Mouse (Mus musculus) stomach, embryonic 15.5 days (tissue): ENCODE data around the gene Ccl11. TPM values are rescaled to one million over a fixed set of nuclear protein-coding genes. Genes with fewer than 3 reads are reported as not detected.

Source experiments
- ATAC-seq: fragments of 200-750 bp; cut with Nextera tagmentation; 2 replicates; pipeline ENCODE4 v1.8.0; 2017; ENCODE audit warnings: low read depth, moderate number of reproducible peaks, moderate TSS enrichment; ENCODE audit not compliant: insufficient read depth, low FRiP score
- H3K27ac ChIP-seq: fragments of 300-500 bp; sonication (generic); 2 replicates; pipeline ENCODE4 v1.5.1; 2015; ENCODE audit warnings: mild to moderate bottlenecking, inconsistent platforms
- H3K27me3 ChIP-seq: fragments of 300-500 bp; sonication (generic); replicated peaks from 2 replicates; pipeline ENCODE4 v1.6.1; 2015; ENCODE audit warnings: inconsistent platforms
- H3K36me3 ChIP-seq: fragments of 300-500 bp; sonication (generic); 2 replicates; pipeline ENCODE4 v1.6.1; 2015; ENCODE audit warnings: inconsistent platforms
- H3K4me1 ChIP-seq: fragments of 300-500 bp; sonication (generic); 2 replicates; pipeline ENCODE4 v1.6.1; 2015; ENCODE audit warnings: inconsistent platforms
- H3K4me2 ChIP-seq: fragments of 300-500 bp; sonication (generic); 2 replicates; pipeline ENCODE4 v1.6.1; 2015; ENCODE audit warnings: mild to moderate bottlenecking, inconsistent platforms
- H3K4me3 ChIP-seq: fragments of 300-500 bp; sonication (generic); replicated peaks from 2 replicates; pipeline ENCODE4 v1.5.1; 2015; ENCODE audit warnings: inconsistent platforms
- H3K9ac ChIP-seq: fragments of 300-500 bp; sonication (generic); 2 replicates; pipeline ENCODE4 v1.6.1; 2015; ENCODE audit warnings: inconsistent platforms
- H3K9me3 ChIP-seq: fragments of 300-500 bp; sonication (generic); 2 replicates; pipeline ENCODE4 v1.6.1; 2016; ENCODE audit warnings: inconsistent platforms
- WGBS: fragments of 180-500 bp; shearing (Covaris S2); methylation state at CpG from one replicate; pipeline ENCODE4 v1.1.7; 2015; 5-methylcytosine and 5-hydroxymethylcytosine counted together
- polyA plus RNA-seq: library from polyadenylated mRNA; unstranded; fragments of >200 nt; fragmentation: Nextera tagmentation; extraction: Ambion mirVana; gene quantifications from 2 replicates; pipeline ENCODE4 v1.2.1, GENCODE M21; 2015

Ccl11 gene
- polyA plus RNA-seq, result 97.3 and 101 TPM in 2 replicates

- Histone ChIP-seq H3K4me3 (peak within 1 kb of the TSS; percentile 23), H3K9me3 (no peaks in the 10 kb centered on the region), H3K9ac (no peak within 1 kb of the TSS), H3K27me3 (no peaks in the 10 kb centered on the region), H3K27ac (no peak within 1 kb of the TSS), H3K4me2 (peak within 1 kb of the TSS; percentile 16; the same call in 1 of the 2 replicates), H3K36me3 (no peaks in the 10 kb centered on the region), H3K4me1 (no peaks in the 10 kb centered on the region)
- ATAC-seq, result no peak
- 65% methylated on average over 6 of the region's 6 CpGs for WGBS
Observed at GRCm38 (mm10) chr11:82057646-82058045, at the start of gene Ccl11. TSS of gene Ccl11 (plus strand) at chr11:82057823.

GRCm38 (mm10) chr11:82010115-82010514 is 47.5 kb upstream of the Ccl11 start:
- WGBS, result 90% methylated on average over 3 of the region's 3 CpGs
- no peak for ATAC-seq
- Histone ChIP-seq H3K4me2 (no peak overlapping the region), H3K36me3 (no peaks in the 10 kb centered on the region), H3K27me3 (no peaks in the 10 kb centered on the region), H3K9me3 (no peaks in the 10 kb centered on the region), H3K9ac (no peak overlapping the region), H3K4me3 (no peak overlapping the region), H3K27ac (no peak overlapping the region), H3K4me1 (no peaks in the 10 kb centered on the region)

- 56% methylated on average over 8 of the region's 8 CpGs for WGBS
- Histone ChIP-seq H3K36me3 (no peaks in the 10 kb centered on the region), H3K27me3 (no peaks in the 10 kb centered on the region), H3K9ac (no peak overlapping the region), H3K4me2 (no peak overlapping the region), H3K27ac (no peak overlapping the region), H3K4me1 (no peaks in the 10 kb centered on the region), H3K9me3 (no peaks in the 10 kb centered on the region), H3K4me3 (no peak overlapping the region)
- no peak for ATAC-seq
Observed at GRCm38 (mm10) chr11:82011411-82012193, 46.0 kb upstream of the Ccl11 start.

GRCm38 (mm10) chr11:82013756-82014155 is 43.9 kb upstream of the Ccl11 start:
- WGBS, result 12% methylated on average over 1 of the region's 1 CpGs
- H3K27ac ChIP-seq, result no peak overlapping the region
- no peaks in the 10 kb centered on the region for H3K27me3 ChIP-seq
- no peak overlapping the region for H3K4me3 ChIP-seq
- H3K9me3 ChIP-seq, result no peaks in the 10 kb centered on the region
- ATAC-seq, result no peak
- no peak overlapping the region for H3K4me2 ChIP-seq
- H3K4me1 ChIP-seq, result no peaks in the 10 kb centered on the region
- no peaks in the 10 kb centered on the region for H3K36me3 ChIP-seq
- H3K9ac ChIP-seq, result no peak overlapping the region

GRCm38 (mm10) chr11:82015066-82015465 is 42.6 kb upstream of the Ccl11 start:
- Histone ChIP-seq H3K9ac (no peak overlapping the region), H3K4me3 (no peak overlapping the region), H3K27me3 (no peaks in the 10 kb centered on the region), H3K4me2 (no peak overlapping the region), H3K36me3 (no peaks in the 10 kb centered on the region), H3K9me3 (no peaks in the 10 kb centered on the region), H3K4me1 (no peaks in the 10 kb centered on the region), H3K27ac (no peak overlapping the region)
- 52% methylated on average over 2 of the region's 2 CpGs for WGBS
- ATAC-seq, result no peak

GRCm38 (mm10) chr11:82016181-82016780 is 41.3 kb upstream of the Ccl11 start:
- 78% methylated on average over 3 of the region's 3 CpGs for WGBS
- no peak for ATAC-seq
- no peak overlapping the region for H3K9ac ChIP-seq
- no peak overlapping the region for H3K27ac ChIP-seq
- H3K36me3 ChIP-seq, result no peaks in the 10 kb centered on the region
- no peaks in the 10 kb centered on the region for H3K9me3 ChIP-seq
- no peak overlapping the region for H3K4me2 ChIP-seq
- no peak overlapping the region for H3K4me3 ChIP-seq
- no peaks in the 10 kb centered on the region for H3K4me1 ChIP-seq
- no peaks in the 10 kb centered on the region for H3K27me3 ChIP-seq

DNA sequence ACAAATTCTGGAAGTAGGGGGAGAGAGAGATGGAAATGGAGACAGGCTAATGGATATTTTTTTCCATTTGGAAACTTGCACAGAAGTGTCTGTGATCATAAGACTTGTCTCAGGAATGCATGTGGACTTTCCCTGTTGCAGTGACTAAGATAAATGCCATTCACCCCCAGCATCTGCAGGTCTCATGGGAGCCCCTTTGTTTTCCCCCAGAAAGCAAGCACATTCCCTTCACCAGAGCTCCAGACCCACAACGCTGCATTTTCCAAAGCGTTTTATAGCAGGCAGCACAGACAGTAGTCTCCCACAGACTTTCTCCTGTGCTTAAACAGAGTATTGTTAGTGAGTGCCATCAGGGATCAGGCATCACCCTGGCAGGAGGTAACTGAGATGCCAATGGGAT is 38.2 kb upstream of the Ccl11 start:
- no peak for ATAC-seq
- no peaks in the 10 kb centered on the region for H3K9me3 ChIP-seq
- H3K27ac ChIP-seq, result no peak overlapping the region
- no peak overlapping the region for H3K4me2 ChIP-seq
- no peaks in the 10 kb centered on the region for H3K36me3 ChIP-seq
- no peaks in the 10 kb centered on the region for H3K27me3 ChIP-seq
- WGBS, result 31% methylated on average over 2 of the region's 2 CpGs
- H3K9ac ChIP-seq, result no peak overlapping the region
- H3K4me3 ChIP-seq, result no peak overlapping the region
- no peaks in the 10 kb centered on the region for H3K4me1 ChIP-seq

DNA sequence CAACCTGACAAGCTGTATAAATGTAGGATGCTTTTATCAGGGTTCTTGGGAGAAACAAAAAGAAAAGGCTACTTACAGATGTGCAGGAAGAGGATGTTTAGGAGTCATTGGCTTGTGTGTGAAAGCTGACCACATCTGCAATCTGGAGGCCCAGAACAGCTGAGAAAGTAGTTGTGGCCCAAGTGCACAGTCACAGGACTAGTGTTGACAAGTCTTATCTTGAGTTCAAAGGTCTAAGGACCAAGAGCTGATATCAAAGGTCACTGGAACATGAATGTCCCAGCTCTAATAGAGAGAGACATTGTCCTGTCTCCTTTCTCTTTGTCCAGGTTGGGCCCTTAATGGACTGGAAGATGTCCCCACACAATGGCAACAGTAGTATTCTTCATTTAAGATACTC is 37.8 kb upstream of the Ccl11 start:
- Histone ChIP-seq H3K27ac (no peak overlapping the region), H3K4me3 (no peak overlapping the region), H3K9me3 (no peaks in the 10 kb centered on the region), H3K27me3 (no peaks in the 10 kb centered on the region), H3K36me3 (no peaks in the 10 kb centered on the region), H3K9ac (no peak overlapping the region), H3K4me1 (no peaks in the 10 kb centered on the region), H3K4me2 (no peak overlapping the region)
- ATAC-seq, result no peak

- H3K9me3 ChIP-seq, result no peaks in the 10 kb centered on the region
- H3K4me2 ChIP-seq, result no peak overlapping the region
- ATAC-seq, result no peak
- WGBS, result 45% methylated on average over 3 of the region's 3 CpGs
- H3K27ac ChIP-seq, result no peak overlapping the region
- H3K9ac ChIP-seq, result no peak overlapping the region
- H3K4me1 ChIP-seq, result no peaks in the 10 kb centered on the region
- H3K27me3 ChIP-seq, result no peaks in the 10 kb centered on the region
- H3K4me3 ChIP-seq, result no peak overlapping the region
- H3K36me3 ChIP-seq, result no peaks in the 10 kb centered on the region
Observed at GRCm38 (mm10) chr11:82021406-82021805, 36.2 kb upstream of the Ccl11 start.

- Histone ChIP-seq H3K9me3 (no peaks in the 10 kb centered on the region), H3K36me3 (no peaks in the 10 kb centered on the region), H3K4me2 (no peak overlapping the region), H3K9ac (no peak overlapping the region), H3K4me1 (no peaks in the 10 kb centered on the region), H3K4me3 (no peak overlapping the region), H3K27ac (no peak overlapping the region), H3K27me3 (no peaks in the 10 kb centered on the region)
- no peak for ATAC-seq
- 91% methylated on average over 6 of the region's 6 CpGs for WGBS
Observed at GRCm38 (mm10) chr11:82022504-82023056, 35.0 kb upstream of the Ccl11 start.

- Histone ChIP-seq H3K27ac (no peak overlapping the region), H3K9ac (no peak overlapping the region), H3K9me3 (no peaks in the 10 kb centered on the region), H3K27me3 (no peaks in the 10 kb centered on the region), H3K4me2 (no peak overlapping the region), H3K4me1 (no peaks in the 10 kb centered on the region), H3K36me3 (no peaks in the 10 kb centered on the region), H3K4me3 (no peak overlapping the region)
- no peak for ATAC-seq
- 67% methylated on average over 4 of the region's 4 CpGs for WGBS
Observed at GRCm38 (mm10) chr11:82023769-82024168, 33.9 kb upstream of the Ccl11 start.

GRCm38 (mm10) chr11:82030171-82030570 is 27.5 kb upstream of the Ccl11 start:
- Histone ChIP-seq H3K27me3 (no peaks in the 10 kb centered on the region), H3K4me1 (no peaks in the 10 kb centered on the region), H3K4me2 (no peak overlapping the region), H3K27ac (no peak overlapping the region), H3K4me3 (no peak overlapping the region), H3K9ac (no peak overlapping the region), H3K9me3 (no peaks in the 10 kb centered on the region), H3K36me3 (no peaks in the 10 kb centered on the region)
- WGBS, result 74% methylated on average over 2 of the region's 2 CpGs
- no peak for ATAC-seq
